8 mouse cellular contexts compared by ENCODE assay signal in the genomic region with DNA sequence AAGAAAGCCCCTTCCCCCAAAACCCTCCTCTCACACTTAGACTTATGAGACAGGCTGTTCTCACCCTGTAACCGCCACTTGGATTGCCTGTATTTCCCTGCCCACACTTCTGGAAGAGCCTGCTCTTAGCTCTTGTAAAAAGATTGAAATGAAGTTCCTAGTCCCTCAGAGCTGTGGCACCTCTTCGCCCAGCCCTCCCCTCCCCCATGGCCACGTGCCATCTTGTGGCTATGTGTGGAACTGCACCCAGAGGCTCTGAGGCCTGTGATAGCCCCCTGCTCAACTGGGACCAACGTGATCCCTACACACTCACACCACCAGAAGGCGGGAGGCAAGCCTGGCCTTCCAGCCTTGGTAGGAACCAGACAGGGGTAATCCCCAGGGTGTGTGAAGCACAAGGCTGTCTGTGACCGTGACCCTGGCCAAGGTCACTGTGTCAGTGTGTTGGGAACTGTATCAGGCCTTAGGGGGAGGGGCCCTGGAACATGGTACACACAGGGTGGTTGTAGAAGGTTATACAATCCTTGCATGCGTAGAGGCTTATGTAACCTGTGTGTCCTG. TPM values are rescaled to one million over a fixed set of nuclear protein-coding genes. Genes with fewer than 3 reads are reported as not detected.
A peak's percentile ranks its signal among the peaks of the same experiment; 100 is the strongest.
DNase-seq lines count a peak whose midpoint lies in the region; ATAC-seq and TF ChIP-seq lines count a peak whose summit lies in the region.

No protein-coding gene starts in this region.

- peak overlapping the region; percentile 97 for H3K27ac ChIP-seq in layer of hippocampus, adult 2 months
- peak overlapping the region; percentile 25; the same call in 1 of the 2 replicates for H3K27ac ChIP-seq in forebrain, embryonic 15.5 days (replicated peaks)
- H3K27ac ChIP-seq in hindbrain, embryonic 14.5 days: 0 out of 2 replicates have a peak overlapping the region, but pooled peaks have one; percentile 16
- no peak overlapping the region for H3K27ac ChIP-seq in limb, embryonic 11.5 days (replicated peaks; ENCODE audit: low read depth, low read length)
- H3K27ac ChIP-seq in midbrain, embryonic 10.5 days (replicated peaks): peak overlapping the region; percentile 64

- ATAC-seq in cerebellum, adult (ENCODE audit: insufficient number of reproducible peaks, low FRiP score, low TSS enrichment): peak; percentile 26; the same call in 1 of the 2 replicates
- no peak for ATAC-seq in forebrain, embryonic 15.5 days (replicated peaks)
- ATAC-seq in hindbrain, embryonic 14.5 days (ENCODE audit: low FRiP score): peak; percentile 9; the same call in 1 of the 2 replicates
- peak; percentile 14; the same call in 1 of the 2 replicates for ATAC-seq in limb, embryonic 11.5 days (ENCODE audit: insufficient number of reproducible peaks, low FRiP score, low TSS enrichment, low read depth)

- no peak overlapping the region for H3K4me2 ChIP-seq in forebrain, embryonic 15.5 days (replicated peaks)
- no peak overlapping the region for H3K4me2 ChIP-seq in hindbrain, embryonic 14.5 days (replicated peaks)
- no peak overlapping the region for H3K4me2 ChIP-seq in limb, embryonic 11.5 days (ENCODE audit: low read depth, severe bottlenecking)

- H3K27me3 ChIP-seq in forebrain, embryonic 15.5 days: no peaks in the 10 kb centered on the region
- no peaks in the 10 kb centered on the region for H3K27me3 ChIP-seq in hindbrain, embryonic 14.5 days (ENCODE audit: control insufficient read depth, insufficient read depth, low read length)
- no peaks in the 10 kb centered on the region for H3K27me3 ChIP-seq in limb, embryonic 11.5 days (ENCODE audit: control insufficient read depth, insufficient read depth, low read length)
- H3K27me3 ChIP-seq in midbrain, embryonic 10.5 days (ENCODE audit: low read depth, poor library complexity, severe bottlenecking): no peaks in the 10 kb centered on the region

- peak in 1 of 2 experiments; percentile 79 for DNase-seq in layer of hippocampus, adult 2 months (ENCODE audit: low spot score in 2 of 2)
- no peak for DNase-seq in layer of hippocampus, adult 8-10 months (ENCODE audit: low spot score in 2 of 2)
- peak; percentile 77 for DNase-seq in hindbrain, embryonic 14.5 days (ENCODE audit: low spot score)
- DNase-seq in limb, embryonic 11.5 days (ENCODE audit: low spot score): peak; percentile 87
- peak; percentile 84 for DNase-seq in midbrain, embryonic 10.5 days (ENCODE audit: low spot score)
- peak; percentile 48 to 66 for DNase-seq in spleen, adult 18-20 months

- peaks cover 52% of the 10 kb centered on the region for H3K4me1 ChIP-seq in forebrain, embryonic 15.5 days
- H3K4me1 ChIP-seq in hindbrain, embryonic 14.5 days (replicated peaks; ENCODE audit: control insufficient read depth, insufficient read depth, low read length): peaks cover 40% of the 10 kb centered on the region
- H3K4me1 ChIP-seq in limb, embryonic 11.5 days (ENCODE audit: control insufficient read depth, insufficient read depth, low read length): peaks cover 22% of the 10 kb centered on the region
- peaks cover 60% of the 10 kb centered on the region for H3K4me1 ChIP-seq in midbrain, embryonic 10.5 days

- peak overlapping the region; percentile 29; the same call in 1 of the 2 replicates for H3K4me3 ChIP-seq in layer of hippocampus, adult 2 months
- H3K4me3 ChIP-seq in forebrain, embryonic 15.5 days: no peak overlapping the region
- 0 out of 2 replicates have a peak overlapping the region, but pooled peaks have one; percentile 1 for H3K4me3 ChIP-seq in hindbrain, embryonic 14.5 days (replicated peaks; ENCODE audit: low read length)
- no peak overlapping the region for H3K4me3 ChIP-seq in limb, embryonic 11.5 days (ENCODE audit: low read depth, low read length)
- 0 out of 2 replicates have a peak overlapping the region, but pooled peaks have one; percentile 5 for H3K4me3 ChIP-seq in midbrain, embryonic 10.5 days

- no peak overlapping the region for H3K9ac ChIP-seq in forebrain, embryonic 15.5 days (replicated peaks)
- no peak overlapping the region for H3K9ac ChIP-seq in hindbrain, embryonic 14.5 days
- no peak overlapping the region for H3K9ac ChIP-seq in limb, embryonic 11.5 days (ENCODE audit: low read length)

- H3K36me3 ChIP-seq in forebrain, embryonic 15.5 days: peaks cover 41% of the 10 kb centered on the region
- peaks cover 56% of the 10 kb centered on the region for H3K36me3 ChIP-seq in hindbrain, embryonic 14.5 days (replicated peaks; ENCODE audit: control insufficient read depth, insufficient read depth)
- peaks cover 2% of the 10 kb centered on the region; the same call in 1 of the 2 replicates for H3K36me3 ChIP-seq in limb, embryonic 11.5 days (ENCODE audit: control insufficient read depth, insufficient read depth, low read length)
- H3K36me3 ChIP-seq in midbrain, embryonic 10.5 days: peaks cover 25% of the 10 kb centered on the region

- no peaks in the 10 kb centered on the region for H3K9me3 ChIP-seq in forebrain, embryonic 15.5 days
- H3K9me3 ChIP-seq in hindbrain, embryonic 14.5 days (ENCODE audit: control insufficient read depth, low read length): no peaks in the 10 kb centered on the region
- no peaks in the 10 kb centered on the region for H3K9me3 ChIP-seq in limb, embryonic 11.5 days (ENCODE audit: control insufficient read depth, low read length)
- no peaks in the 10 kb centered on the region for H3K9me3 ChIP-seq in midbrain, embryonic 10.5 days (replicated peaks)

- TF ChIP-seq CTCF in layer of hippocampus, adult 2 months (conservative IDR thresholded peaks at IDR 0.05): peak; percentile 94

- 20% methylated on average over 7 of the region's 7 CpGs for WGBS in forebrain, embryonic 15.5 days
- 24% methylated on average over 7 of the region's 7 CpGs for WGBS in hindbrain, embryonic 14.5 days
- 26% methylated on average over 7 of the region's 7 CpGs for WGBS in limb, embryonic 11.5 days
- WGBS in midbrain, embryonic 10.5 days: 22% methylated on average over 7 of the region's 7 CpGs

RNA-seq across cellular contexts. Expression of gene Thra, which starts 14.3 kb away (rescaled TPM):
- 1,000 to 10,000 TPM in 1 of 2 experiments, 100 to 1,000 TPM in 1; 996 to 1,082 TPM for total RNA-seq in layer of hippocampus, adult 2 months (2021)
- total RNA-seq in layer of hippocampus, adult 8-10 months (2022): 100 to 1,000 TPM; 919 to 985 (median 938) TPM
- polyA plus RNA-seq in forebrain, embryonic 15.5 days (2015; fragmentation: Nextera tagmentation; extraction: Ambion mirVana): 164 and 166 TPM in 2 replicates
- polyA plus RNA-seq in hindbrain, embryonic 14.5 days (2014; fragmentation: Nextera tagmentation; extraction: Ambion mirVana): 165 and 181 TPM in 2 replicates
- polyA plus RNA-seq in limb, embryonic 11.5 days (2014; fragmentation: Nextera tagmentation; extraction: Ambion mirVana): 16.5 and 17.7 TPM in 2 replicates
- 9.5 and 15.6 TPM in 2 replicates for polyA plus RNA-seq in midbrain, embryonic 10.5 days (2016; fragmentation: Nextera tagmentation; extraction: Ambion mirVana)

RNA-seq across cellular contexts. Expression of gene Nr1d1, which starts 20.4 kb away (rescaled TPM):
- 10 to 100 TPM; 93.2 to 94.0 TPM for total RNA-seq in layer of hippocampus, adult 2 months (2021)
- 10 to 100 TPM; 86.6 to 99.6 (median 92.7) TPM for total RNA-seq in layer of hippocampus, adult 8-10 months (2022)
- polyA plus RNA-seq in forebrain, embryonic 15.5 days (2015; fragmentation: Nextera tagmentation; extraction: Ambion mirVana): 3.6 TPM in 2 replicates
- polyA plus RNA-seq in hindbrain, embryonic 14.5 days (2014; fragmentation: Nextera tagmentation; extraction: Ambion mirVana): 3.4 and 4.1 TPM in 2 replicates
- polyA plus RNA-seq in limb, embryonic 11.5 days (2014; fragmentation: Nextera tagmentation; extraction: Ambion mirVana): 1.0 and 1.1 TPM in 2 replicates
- 1.4 TPM in 2 replicates for polyA plus RNA-seq in midbrain, embryonic 10.5 days (2016; fragmentation: Nextera tagmentation; extraction: Ambion mirVana)

RNA-seq across cellular contexts. Expression of gene Med24, which starts 25.5 kb away (rescaled TPM):
- total RNA-seq in layer of hippocampus, adult 2 months (2021): 100 to 1,000 TPM; 146 to 148 TPM
- 100 to 1,000 TPM; 118 to 162 (median 138) TPM for total RNA-seq in layer of hippocampus, adult 8-10 months (2022)
- polyA plus RNA-seq in forebrain, embryonic 15.5 days (2015; fragmentation: Nextera tagmentation; extraction: Ambion mirVana): 85.1 and 93.6 TPM in 2 replicates
- polyA plus RNA-seq in hindbrain, embryonic 14.5 days (2014; fragmentation: Nextera tagmentation; extraction: Ambion mirVana): 58.4 and 62.7 TPM in 2 replicates
- 68.0 and 69.2 TPM in 2 replicates for polyA plus RNA-seq in limb, embryonic 11.5 days (2014; fragmentation: Nextera tagmentation; extraction: Ambion mirVana)
- polyA plus RNA-seq in midbrain, embryonic 10.5 days (2016; fragmentation: Nextera tagmentation; extraction: Ambion mirVana): 74.1 and 82.2 TPM in 2 replicates

RNA-seq across cellular contexts. Expression of gene Msl1, which starts 40.6 kb away (rescaled TPM):
- 100 to 1,000 TPM; 168 to 178 TPM for total RNA-seq in layer of hippocampus, adult 2 months (2021)
- 100 to 1,000 TPM; 140 to 201 (median 177) TPM for total RNA-seq in layer of hippocampus, adult 8-10 months (2022)
- 30.2 and 31.7 TPM in 2 replicates for polyA plus RNA-seq in forebrain, embryonic 15.5 days (2015; fragmentation: Nextera tagmentation; extraction: Ambion mirVana)
- 23.6 and 24.1 TPM in 2 replicates for polyA plus RNA-seq in hindbrain, embryonic 14.5 days (2014; fragmentation: Nextera tagmentation; extraction: Ambion mirVana)
- polyA plus RNA-seq in limb, embryonic 11.5 days (2014; fragmentation: Nextera tagmentation; extraction: Ambion mirVana): 24.6 and 25.6 TPM in 2 replicates
- polyA plus RNA-seq in midbrain, embryonic 10.5 days (2016; fragmentation: Nextera tagmentation; extraction: Ambion mirVana): 22.9 and 24.3 TPM in 2 replicates

RNA-seq across cellular contexts. Expression of gene Casc3, which starts 50.0 kb away (rescaled TPM):
- 10 to 100 TPM; 61.0 to 62.1 TPM for total RNA-seq in layer of hippocampus, adult 2 months (2021)
- 10 to 100 TPM; 50.5 to 64.9 (median 59.4) TPM for total RNA-seq in layer of hippocampus, adult 8-10 months (2022)
- 53.5 and 53.9 TPM in 2 replicates for polyA plus RNA-seq in forebrain, embryonic 15.5 days (2015; fragmentation: Nextera tagmentation; extraction: Ambion mirVana)
- 49.3 and 57.4 TPM in 2 replicates for polyA plus RNA-seq in hindbrain, embryonic 14.5 days (2014; fragmentation: Nextera tagmentation; extraction: Ambion mirVana)
- 44.9 and 51.1 TPM in 2 replicates for polyA plus RNA-seq in limb, embryonic 11.5 days (2014; fragmentation: Nextera tagmentation; extraction: Ambion mirVana)
- 49.0 and 55.7 TPM in 2 replicates for polyA plus RNA-seq in midbrain, embryonic 10.5 days (2016; fragmentation: Nextera tagmentation; extraction: Ambion mirVana)

Comparison
In these comparisons a context has a peak if more than half of its experiments do, and no peak if none do; other contexts are left out.
1. DNase-seq: peak in hindbrain, embryonic 14.5 days (single experiment), limb, embryonic 11.5 days (single experiment), midbrain, embryonic 10.5 days (single experiment) and spleen, adult 18-20 months (2 of 2); none in layer of hippocampus, adult 8-10 months (0 of 2).
2. H3K4me3 ChIP-seq: peak in layer of hippocampus, adult 2 months (single experiment), hindbrain, embryonic 14.5 days (single experiment) and midbrain, embryonic 10.5 days (single experiment); none in forebrain, embryonic 15.5 days (single experiment) and limb, embryonic 11.5 days (single experiment).